Mouse (Mus musculus) gastrocnemius, postnatal 14 days (tissue): Measurements from ENCODE around the gene Sptssb. TPM values are rescaled to one million over a fixed set of nuclear protein-coding genes. Genes with fewer than 3 reads are reported as not detected.

Source experiments
- total RNA-seq, 2 experiments: library from RNA; stranded (reverse); gene quantifications; 2 replicates each; pipeline ENCODE4 v1.2.3; 2021

Gene Sptssb
- total RNA-seq, 2 experiments from 2014 or later = not detected

Other genes starting within 250 kb of the Sptssb start
- 10 to 100 TPM; 26.5 to 32.8 TPM for gene Nmd3, start 138.0 kb downstream of the Sptssb start, total RNA-seq
- not detected for gene Otol1, start 147.7 kb upstream of the Sptssb start, total RNA-seq